Mouse (Mus musculus): ENCODE measurements around the gene Ppp1ca.

DNA sequence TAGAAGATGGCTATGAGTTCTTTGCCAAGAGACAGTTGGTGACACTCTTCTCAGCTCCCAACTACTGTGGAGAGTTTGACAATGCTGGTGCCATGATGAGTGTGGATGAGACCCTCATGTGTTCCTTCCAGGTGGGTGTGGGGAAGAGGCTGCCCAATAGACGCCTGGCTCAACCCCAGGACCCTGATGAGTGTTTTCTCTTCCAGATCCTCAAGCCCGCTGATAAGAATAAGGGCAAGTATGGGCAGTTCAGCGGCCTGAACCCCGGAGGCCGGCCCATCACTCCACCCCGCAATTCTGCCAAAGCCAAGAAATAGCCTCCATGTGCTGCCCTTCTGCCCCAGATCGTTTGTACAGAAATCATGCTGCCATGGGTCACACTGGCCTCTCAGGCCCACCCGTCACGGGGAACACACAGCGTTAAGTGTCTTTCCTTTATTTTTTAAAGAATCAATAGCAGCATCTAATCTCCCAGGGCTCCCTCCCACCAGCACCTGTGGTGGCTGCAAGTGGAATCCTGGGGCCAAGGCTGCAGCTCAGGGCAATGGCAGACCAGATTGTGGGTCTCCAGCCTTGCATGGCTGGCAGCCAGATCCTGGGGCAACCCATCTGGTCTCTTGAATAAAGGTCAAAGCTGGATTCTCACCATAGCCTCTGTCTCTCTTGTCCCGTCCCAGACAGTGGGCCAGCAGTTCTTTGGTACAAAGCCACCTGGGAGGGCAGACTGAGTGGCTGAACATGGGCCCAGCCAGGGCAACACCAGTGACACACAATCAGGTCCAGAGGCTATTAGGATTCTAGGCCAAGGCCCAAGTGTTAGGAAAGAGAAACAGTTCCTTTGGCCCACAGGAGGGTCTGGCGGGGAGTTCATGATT, 3.1 kb downstream of the Ppp1ca start:
- no peak for TF ChIP-seq CTCF (conservative IDR thresholded peaks at IDR 0.05; ENCODE audit: insufficient read depth, insufficient read length, low read depth, low read length)
- TF ChIP-seq POLR2A (IDR thresholded peaks at IDR 0.05; ENCODE audit: low read depth, low read length): no peak
